Mouse (Mus musculus) liver, embryonic 11.5 days (tissue): ENCODE measurements around the gene Mlh1. TPM values are rescaled to one million over a fixed set of nuclear protein-coding genes. Genes with fewer than 3 reads are reported as not detected.

Experiments
- ATAC-seq: fragments of 200-750 bp; cut with Nextera tagmentation; replicated peaks from 2 replicates; pipeline ENCODE4 v1.8.0; 2017; ENCODE audit warnings: moderate number of reproducible peaks, mild to moderate bottlenecking, moderate TSS enrichment, moderate library complexity; ENCODE audit not compliant: low FRiP score
- DNase-seq: peaks from one replicate; pipeline ENCODE4 v3.0.0-alpha.2; 2017; ENCODE audit warnings: low spot score
- H3K27ac ChIP-seq: fragments of 300-500 bp; sonication (generic); 2 replicates; pipeline ENCODE4 v1.5.1; 2014; ENCODE audit warnings: mild to moderate bottlenecking, low read depth, low read length, control low read depth
- H3K27me3 ChIP-seq: fragments of 300-500 bp; sonication (generic); replicated peaks from 2 replicates; pipeline ENCODE4 v1.6.1; 2014; ENCODE audit warnings: low read length, mixed read lengths; ENCODE audit not compliant: control insufficient read depth, insufficient read depth
- H3K36me3 ChIP-seq: fragments of 300-500 bp; sonication (generic); 2 replicates; pipeline ENCODE4 v1.6.1; 2014; ENCODE audit warnings: mild to moderate bottlenecking, low read length, moderate library complexity, mixed read lengths; ENCODE audit not compliant: control insufficient read depth, insufficient read depth
- H3K4me1 ChIP-seq: fragments of 300-500 bp; sonication (generic); replicated peaks from 2 replicates; pipeline ENCODE4 v1.6.1; 2014; ENCODE audit warnings: low read length, mixed read lengths; ENCODE audit not compliant: control insufficient read depth, insufficient read depth
- H3K4me2 ChIP-seq: fragments of 300-500 bp; sonication (generic); 2 replicates; pipeline ENCODE4 v1.6.1; 2014; ENCODE audit warnings: mild to moderate bottlenecking, control low read depth, moderate library complexity
- H3K4me3 ChIP-seq: fragments of 300-500 bp; sonication (generic); 2 replicates; pipeline ENCODE4 v1.5.1; 2014; ENCODE audit warnings: low read depth, low read length, control low read depth
- H3K9ac ChIP-seq: fragments of 300-500 bp; sonication (generic); 2 replicates; pipeline ENCODE4 v1.6.1; 2014; ENCODE audit warnings: low read depth, low read length, control low read depth
- H3K9me3 ChIP-seq: fragments of 300-500 bp; sonication (generic); 2 replicates; pipeline ENCODE4 v1.6.1; 2016; ENCODE audit warnings: low read length, inconsistent platforms, mixed read lengths; ENCODE audit not compliant: control insufficient read depth
- WGBS: fragments of 180-500 bp; shearing (Covaris S2); extraction: QIAGEN DNeasy Blood & Tissue Kit; methylation state at CpG from one replicate; pipeline ENCODE4 v1.1.7; 2014; 5-methylcytosine and 5-hydroxymethylcytosine counted together
- polyA plus RNA-seq: library from polyadenylated mRNA; unstranded; fragments of >200 nt; fragmentation: Nextera tagmentation; extraction: Ambion mirVana; gene quantifications from 2 replicates; pipeline ENCODE4 v1.2.1, GENCODE M21; 2014

The Mlh1 gene
- polyA plus RNA-seq, 1 experiment from 2014 or later: 50.2 TPM

GRCm38 (mm10) chr9:111272996-111273785 is 1.6 kb upstream of the Mlh1 start:
- Histone ChIP-seq H3K9ac (peak overlapping the region; percentile 88), H3K27ac (no peak overlapping the region), H3K27me3 (no peaks in the 10 kb centered on the region), H3K4me2 (peak overlapping the region; percentile 92), H3K4me1 (peaks cover 26% of the 10 kb centered on the region), H3K4me3 (peak overlapping the region; percentile 76), H3K9me3 (no peaks in the 10 kb centered on the region), H3K36me3 (peaks cover 3% of the 10 kb centered on the region; the same call in 1 of the 2 replicates)
- DNase-seq (no peak), ATAC-seq (no peak)
- 71% methylated on average over 15 of the region's 15 CpGs for WGBS

DNA sequence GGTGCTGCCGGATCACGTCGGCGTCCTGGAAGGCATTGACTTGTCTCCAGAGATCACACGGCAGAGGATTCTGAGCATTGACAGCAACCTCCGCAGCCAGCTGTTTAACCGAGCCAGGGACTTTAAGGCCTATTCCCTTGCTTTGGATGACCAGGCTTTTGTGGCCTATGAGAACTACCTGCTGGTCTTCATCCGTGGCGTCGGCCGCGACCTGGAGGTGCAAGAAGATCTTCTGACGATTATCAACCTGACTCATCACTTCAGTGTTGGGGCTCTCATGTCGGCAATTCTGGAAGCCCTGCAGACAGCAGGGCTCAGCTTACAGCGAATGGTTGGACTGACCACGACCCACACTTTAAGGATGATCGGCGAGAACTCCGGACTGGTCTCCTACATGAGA is 765 bp upstream of the Mlh1 start:
- H3K36me3 ChIP-seq: peaks cover 6% of the 10 kb centered on the region; the same call in 1 of the 2 replicates
- H3K9me3 ChIP-seq: no peaks in the 10 kb centered on the region
- 11% methylated on average over 19 of the region's 19 CpGs for WGBS
- ATAC-seq: no peak
- H3K4me2 ChIP-seq: peak overlapping the region; percentile 92
- DNase-seq: no peak
- H3K4me3 ChIP-seq: peak overlapping the region; percentile 76
- peak overlapping the region; percentile 88 for H3K9ac ChIP-seq
- no peaks in the 10 kb centered on the region for H3K27me3 ChIP-seq
- H3K27ac ChIP-seq: peak overlapping the region; percentile 95
- H3K4me1 ChIP-seq: peaks cover 26% of the 10 kb centered on the region

- under 1% methylated on average over 32 of the region's 32 CpGs for WGBS
- no peaks in the 10 kb centered on the region for H3K9me3 ChIP-seq
- H3K36me3 ChIP-seq: peaks cover 11% of the 10 kb centered on the region; the same call in 1 of the 2 replicates
- H3K9ac ChIP-seq: peak overlapping the region; percentile 84
- H3K27me3 ChIP-seq: no peaks in the 10 kb centered on the region
- H3K27ac ChIP-seq: peak overlapping the region; percentile 81
- ATAC-seq (peak; percentile 56), DNase-seq (no peak)
- peak overlapping the region; percentile 76 for H3K4me3 ChIP-seq
- H3K4me2 ChIP-seq: peak overlapping the region; percentile 77
- peaks cover 26% of the 10 kb centered on the region for H3K4me1 ChIP-seq
Observed at GRCm38 (mm10) chr9:111271056-111271433, 546 bp downstream of the Mlh1 start.

DNA sequence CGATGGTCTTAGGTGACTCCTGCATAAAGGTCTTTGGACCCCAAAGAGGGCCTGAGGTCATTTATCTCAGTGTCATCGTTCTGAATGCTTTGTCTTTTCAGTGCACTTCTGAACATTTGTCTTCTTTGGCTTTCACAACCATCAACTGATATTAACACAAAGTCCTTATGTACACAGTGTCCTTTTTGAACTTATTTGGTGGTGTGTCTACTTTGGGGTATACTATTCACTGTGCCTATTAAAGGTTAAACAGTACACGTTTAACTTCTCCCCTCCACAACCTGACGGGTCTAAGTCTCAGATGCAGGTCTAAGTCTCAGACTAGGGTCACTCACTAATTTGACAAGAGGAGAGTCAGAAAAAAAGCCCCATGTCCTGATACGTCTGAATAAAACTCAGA is 985 bp downstream of the Mlh1 start:
- WGBS: 10% methylated on average over 5 of the region's 5 CpGs
- Histone ChIP-seq H3K27me3 (no peaks in the 10 kb centered on the region), H3K36me3 (peaks cover 11% of the 10 kb centered on the region; the same call in 1 of the 2 replicates), H3K27ac (peak overlapping the region; percentile 81), H3K4me3 (peak overlapping the region; percentile 76), H3K9ac (peak overlapping the region; percentile 84), H3K4me2 (peak overlapping the region; percentile 77), H3K9me3 (no peaks in the 10 kb centered on the region), H3K4me1 (peaks cover 23% of the 10 kb centered on the region)
- ATAC-seq (no peak), DNase-seq (no peak)

GRCm38 (mm10) chr9:111267998-111268397 is 3.6 kb downstream of the Mlh1 start:
- Histone ChIP-seq H3K9me3 (no peaks in the 10 kb centered on the region), H3K4me3 (no peak overlapping the region), H3K27ac (no peak overlapping the region), H3K36me3 (peaks cover 12% of the 10 kb centered on the region; the same call in 1 of the 2 replicates), H3K4me2 (no peak overlapping the region), H3K4me1 (peaks cover 7% of the 10 kb centered on the region), H3K9ac (no peak overlapping the region), H3K27me3 (no peaks in the 10 kb centered on the region)
- WGBS: 99% methylated on average over 2 of the region's 2 CpGs
- no peak for DNase-seq
- no peak for ATAC-seq

- H3K4me1 ChIP-seq: no peaks in the 10 kb centered on the region
- no peak overlapping the region for H3K4me2 ChIP-seq
- no peaks in the 10 kb centered on the region for H3K9me3 ChIP-seq
- ATAC-seq (no peak), DNase-seq (no peak)
- H3K27me3 ChIP-seq: no peaks in the 10 kb centered on the region
- H3K9ac ChIP-seq: no peak overlapping the region
- peaks cover 36% of the 10 kb centered on the region for H3K36me3 ChIP-seq
- H3K27ac ChIP-seq: no peak overlapping the region
- WGBS: 84% methylated on average over 4 of the region's 4 CpGs
- H3K4me3 ChIP-seq: no peak overlapping the region
Observed at GRCm38 (mm10) chr9:111261356-111261755, 10.2 kb downstream of the Mlh1 start.

DNA sequence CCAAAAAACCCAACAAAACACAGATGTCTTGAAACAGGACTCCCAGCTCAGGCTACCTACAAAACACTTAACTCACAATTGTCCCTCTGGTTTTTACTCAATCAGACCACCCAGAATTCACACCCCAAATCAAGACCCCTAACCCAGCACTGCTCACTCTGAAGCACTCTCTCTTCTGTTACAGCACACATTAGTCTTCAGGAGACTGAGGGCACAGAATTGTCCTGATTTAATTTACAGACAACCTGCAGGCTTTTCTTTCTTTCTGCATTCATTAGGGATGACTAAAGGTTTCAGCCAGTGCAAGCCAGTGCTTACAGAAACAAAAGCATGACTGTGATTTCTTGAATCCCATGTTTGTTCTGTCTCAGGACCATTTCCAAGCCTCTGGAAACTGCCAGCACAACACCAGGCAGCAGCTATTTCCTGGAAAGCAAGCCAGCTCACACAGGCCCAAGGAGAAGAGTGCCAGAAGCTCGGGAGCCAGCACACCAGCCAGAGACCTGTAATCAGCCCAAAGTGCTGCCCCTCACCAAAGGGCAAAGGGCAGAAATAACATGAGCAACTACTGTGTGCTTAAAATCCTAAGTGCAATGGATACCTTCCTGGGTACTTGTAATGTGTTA is 11.1 kb downstream of the Mlh1 start:
- Histone ChIP-seq H3K27me3 (no peaks in the 10 kb centered on the region), H3K9ac (no peak overlapping the region), H3K9me3 (no peaks in the 10 kb centered on the region), H3K4me1 (no peaks in the 10 kb centered on the region), H3K4me3 (no peak overlapping the region), H3K36me3 (peaks cover 34% of the 10 kb centered on the region), H3K4me2 (no peak overlapping the region), H3K27ac (no peak overlapping the region)
- 55% methylated on average over 1 of the region's 1 CpGs for WGBS
- no peak for ATAC-seq
- DNase-seq: no peak

DNA sequence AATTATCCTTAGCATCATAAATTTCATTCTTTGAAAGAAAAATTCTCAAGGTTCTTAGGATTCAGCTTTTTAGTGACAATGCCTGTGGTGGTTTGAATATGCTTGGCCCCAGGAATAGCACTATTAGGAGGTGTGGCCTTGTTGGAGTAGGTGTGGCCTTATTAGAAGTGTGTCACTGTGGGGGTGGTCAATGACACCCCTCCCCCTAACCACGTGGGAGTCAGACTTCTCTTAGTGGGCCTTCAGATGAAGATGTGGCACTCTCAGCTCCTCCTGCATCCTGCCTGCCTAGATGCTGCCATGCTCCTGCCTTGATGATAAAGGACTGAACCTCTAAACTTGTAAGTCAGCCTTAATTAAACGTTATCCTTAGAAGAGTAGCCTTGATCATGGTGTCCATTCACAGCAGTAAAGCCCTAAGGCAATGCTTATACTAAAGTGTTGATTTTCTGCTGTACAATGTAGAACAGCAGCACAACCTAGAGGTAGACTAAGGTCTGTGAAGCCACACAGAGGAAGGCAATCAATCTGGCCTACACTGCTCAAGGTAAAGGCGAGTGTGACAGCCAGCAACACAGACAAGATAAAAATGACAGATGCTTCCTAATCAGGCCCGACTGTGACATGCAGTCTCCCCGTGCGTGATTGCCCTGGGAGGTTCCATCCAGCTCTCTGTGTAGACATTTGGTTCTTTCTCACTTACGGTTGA is 19.3 kb downstream of the Mlh1 start:
- ATAC-seq (no peak), DNase-seq (peak; percentile 24)
- Histone ChIP-seq H3K9me3 (no peaks in the 10 kb centered on the region), H3K4me2 (no peak overlapping the region), H3K4me3 (no peak overlapping the region), H3K4me1 (no peaks in the 10 kb centered on the region), H3K9ac (no peak overlapping the region), H3K27me3 (no peaks in the 10 kb centered on the region), H3K27ac (no peak overlapping the region), H3K36me3 (peaks cover 47% of the 10 kb centered on the region)
- 62% methylated on average over 7 of the region's 7 CpGs for WGBS
